Mouse (Mus musculus) spleen, postnatal 0 days (tissue): ENCODE results near the gene Plcxd2. TPM values are rescaled to one million over a fixed set of nuclear protein-coding genes. Genes with fewer than 3 reads are reported as not detected.

Experiments used
- polyA plus RNA-seq: library from polyadenylated mRNA; unstranded; fragments of >200 nt; fragmentation: Nextera tagmentation; extraction: Ambion mirVana; gene quantifications from 2 replicates; pipeline ENCODE4 v1.2.1, GENCODE M21; 2015

Plcxd2 gene
- polyA plus RNA-seq: 0.17 and 0.29 TPM in 2 replicates

GRCm38 (mm10) chr16:46010153-46010905 is at the start of gene Plcxd2:
TSS of gene Plcxd2 (minus strand) at chr16:46010218.

GRCm38 (mm10) chr16:45953394-45953793 is 56.6 kb downstream of the Plcxd2 start, which contains the start of gene Phldb2:
TSS of gene Phldb2 (minus strand) at chr16:45953598.

Other genes starting within 250 kb of the Plcxd2 start
- 10.0 and 11.3 TPM in 2 replicates for gene Phldb2, start 56.6 kb downstream of the Plcxd2 start, polyA plus RNA-seq
- gene Cd96, start 110.0 kb upstream of the Plcxd2 start, polyA plus RNA-seq: 0.32 and 0.34 TPM in 2 replicates
- 1.3 and 3.1 TPM in 2 replicates for gene Gm4737, start 144.9 kb upstream of the Plcxd2 start, polyA plus RNA-seq